11 mouse cellular contexts compared by ENCODE assay signal in the genomic region with DNA sequence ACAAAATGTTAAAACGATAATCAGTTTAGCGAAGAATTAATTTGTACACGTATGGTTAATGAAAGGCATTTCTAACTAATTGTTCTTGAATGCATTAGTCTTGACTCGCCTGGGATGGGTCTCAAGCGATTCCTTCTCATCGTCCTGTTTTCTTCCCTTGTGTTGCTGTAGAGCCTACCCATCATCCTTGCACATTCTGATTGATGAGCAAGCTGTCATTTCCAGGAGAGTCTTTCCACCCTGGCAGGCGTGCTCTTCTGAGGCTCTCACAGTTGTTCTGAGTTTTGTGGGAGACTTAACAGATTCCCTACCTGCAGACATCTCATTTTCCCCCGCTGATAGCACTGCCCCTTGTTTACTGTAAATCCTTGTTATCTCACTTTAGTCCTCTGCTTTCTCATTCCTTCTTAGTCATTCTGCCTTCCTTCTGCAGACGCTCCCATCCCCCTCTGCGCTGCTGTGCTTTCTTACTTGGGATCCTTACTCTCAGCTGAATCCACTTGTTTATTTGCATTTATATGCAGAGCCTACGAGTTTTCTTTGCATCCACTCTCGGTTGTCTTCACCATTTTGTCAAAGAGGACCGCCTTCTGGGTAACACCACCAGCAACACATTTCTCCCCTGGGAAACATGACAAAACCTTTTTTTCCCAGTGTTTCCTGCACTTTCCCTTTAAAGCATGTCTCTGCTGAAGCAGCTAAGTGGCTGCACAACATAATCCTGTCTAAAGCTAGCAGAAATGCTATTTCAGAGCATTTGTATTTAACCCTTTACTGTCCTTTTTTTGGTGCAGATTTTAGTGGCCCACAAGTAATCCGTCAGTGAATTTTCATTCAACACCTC. TPM values are rescaled to one million over a fixed set of nuclear protein-coding genes. Genes with fewer than 3 reads are reported as not detected.
A peak's percentile ranks its signal among the peaks of the same experiment; 100 is the strongest.
DNase-seq lines count a peak whose midpoint lies in the region; ATAC-seq lines count a peak whose summit lies in the region.
"Had no signal": no experiment of that assay in that cellular context is flagged by ENCODE, and none has a peak within 500 bp of the region (broad histone marks: within the 10 kb centered on the region; RNA-seq: fewer than 3 reads in every experiment).

No protein-coding gene starts in this region.

- no peaks in the 10 kb centered on the region for H3K27me3 ChIP-seq in kidney, embryonic 14.5 days (ENCODE audit: control insufficient read depth, insufficient read depth, low read length)
- no peaks in the 10 kb centered on the region for H3K27me3 ChIP-seq in embryonic facial prominence, embryonic 10.5 days (replicated peaks; ENCODE audit: low read depth, poor library complexity, severe bottlenecking)
- no peaks in the 10 kb centered on the region for H3K27me3 ChIP-seq in hindbrain, embryonic 10.5 days (ENCODE audit: insufficient read depth, poor library complexity, severe bottlenecking)
- no peaks in the 10 kb centered on the region for H3K27me3 ChIP-seq in neural tube, embryonic 13.5 days
- H3K27me3 ChIP-seq: liver, embryonic 13.5 days had no signal

- no peaks in the 10 kb centered on the region for H3K4me1 ChIP-seq in kidney, embryonic 14.5 days (ENCODE audit: control insufficient read depth, insufficient read depth, low read length)
- peaks cover 11% of the 10 kb centered on the region for H3K4me1 ChIP-seq in embryonic facial prominence, embryonic 10.5 days
- peaks cover 11% of the 10 kb centered on the region for H3K4me1 ChIP-seq in hindbrain, embryonic 10.5 days (replicated peaks)
- peaks cover 13% of the 10 kb centered on the region for H3K4me1 ChIP-seq in neural tube, embryonic 13.5 days (replicated peaks)
- H3K4me1 ChIP-seq: liver, embryonic 13.5 days had no signal

- no peaks in the 10 kb centered on the region for H3K36me3 ChIP-seq in kidney, embryonic 14.5 days (ENCODE audit: control insufficient read depth, insufficient read depth, low read length)
- no peaks in the 10 kb centered on the region for H3K36me3 ChIP-seq in embryonic facial prominence, embryonic 10.5 days (replicated peaks)
- no peaks in the 10 kb centered on the region for H3K36me3 ChIP-seq in hindbrain, embryonic 10.5 days
- H3K36me3 ChIP-seq in neural tube, embryonic 13.5 days, result no peaks in the 10 kb centered on the region
- H3K36me3 ChIP-seq: G1E; liver, embryonic 13.5 days had no signal

- 0 out of 2 replicates have a peak overlapping the region, but pooled peaks have one; percentile 11 for H3K4me2 ChIP-seq in kidney, embryonic 14.5 days (replicated peaks; ENCODE audit: low read depth, low read length)
- peak overlapping the region; percentile 42 for H3K4me2 ChIP-seq in neural tube, embryonic 13.5 days
- H3K4me2 ChIP-seq: liver, embryonic 13.5 days had no signal

- no peak for DNase-seq in kidney, adult 11 months
- DNase-seq in embryonic facial prominence, embryonic 10.5 days (ENCODE audit: low spot score), result peak; percentile 10
- no peak for DNase-seq in hindbrain, embryonic 10.5 days (ENCODE audit: low spot score)
- DNase-seq in T-cell, adult 2 months (ENCODE audit: low spot score), result no peak
- DNase-seq in ovary, postnatal 14 days (ENCODE audit: low spot score), result no peak
- no peak for DNase-seq in testis, postnatal 10 days (ENCODE audit: low spot score)
- DNase-seq: heart, adult 2 months; liver, embryonic 13.5 days had no signal

- no peak overlapping the region for H3K27ac ChIP-seq in kidney, embryonic 14.5 days (ENCODE audit: low read depth, low read length)
- H3K27ac ChIP-seq in embryonic facial prominence, embryonic 10.5 days (replicated peaks), result no peak overlapping the region
- peak overlapping the region; percentile 62; the same call in 1 of the 2 replicates for H3K27ac ChIP-seq in hindbrain, embryonic 10.5 days
- peak overlapping the region; percentile 38; the same call in 1 of the 2 replicates for H3K27ac ChIP-seq in neural tube, embryonic 13.5 days (replicated peaks)
- H3K27ac ChIP-seq: heart, adult 2 months; liver, embryonic 13.5 days had no signal

- WGBS in kidney, embryonic 14.5 days, result 38% methylated on average over 14 of the region's 14 CpGs
- WGBS in embryonic facial prominence, embryonic 10.5 days, result 31% methylated on average over 14 of the region's 14 CpGs
- 31% methylated on average over 14 of the region's 14 CpGs for WGBS in hindbrain, embryonic 10.5 days
- 42% methylated on average over 14 of the region's 14 CpGs for WGBS in neural tube, embryonic 13.5 days

- no peak overlapping the region for H3K9ac ChIP-seq in kidney, embryonic 14.5 days (ENCODE audit: low read depth, low read length)
- 0 out of 2 replicates have a peak overlapping the region, but pooled peaks have one; percentile 47 for H3K9ac ChIP-seq in neural tube, embryonic 13.5 days
- H3K9ac ChIP-seq: liver, embryonic 13.5 days had no signal

- ATAC-seq in kidney, embryonic 14.5 days (ENCODE audit: low FRiP score, low TSS enrichment), result no peak
- peak; percentile 15; the same call in 1 of the 2 replicates for ATAC-seq in neural tube, embryonic 13.5 days (ENCODE audit: low read depth)

- H3K9me3 ChIP-seq in kidney, embryonic 14.5 days (ENCODE audit: control insufficient read depth, low read length), result no peaks in the 10 kb centered on the region
- H3K9me3 ChIP-seq in embryonic facial prominence, embryonic 10.5 days, result no peaks in the 10 kb centered on the region
- no peaks in the 10 kb centered on the region for H3K9me3 ChIP-seq in hindbrain, embryonic 10.5 days
- no peaks in the 10 kb centered on the region for H3K9me3 ChIP-seq in neural tube, embryonic 13.5 days
- H3K9me3 ChIP-seq: liver, embryonic 13.5 days had no signal

- no peak overlapping the region for H3K4me3 ChIP-seq in kidney, embryonic 14.5 days (ENCODE audit: low read length)
- H3K4me3 ChIP-seq in embryonic facial prominence, embryonic 10.5 days, result no peak overlapping the region
- no peak overlapping the region for H3K4me3 ChIP-seq in hindbrain, embryonic 10.5 days
- no peak overlapping the region; the same call in 1 of the 2 replicates for H3K4me3 ChIP-seq in neural tube, embryonic 13.5 days
- H3K4me3 ChIP-seq: heart, adult 2 months; liver, embryonic 13.5 days had no signal

RNA-seq across cellular contexts. Expression of a gene that starts 45.5 kb away (rescaled TPM):
- 8.4 and 9.0 TPM in 2 replicates for polyA plus RNA-seq in kidney, embryonic 14.5 days (2014; fragmentation: Nextera tagmentation; extraction: Ambion mirVana)
- polyA plus RNA-seq in embryonic facial prominence, embryonic 10.5 days (2016; fragmentation: Nextera tagmentation; extraction: Ambion mirVana), result 8.7 and 9.3 TPM in 2 replicates
- 12.6 and 20.5 TPM in 2 replicates for polyA plus RNA-seq in hindbrain, embryonic 10.5 days (2016; fragmentation: Nextera tagmentation; extraction: Ambion mirVana)
- polyA plus RNA-seq in neural tube, embryonic 13.5 days (2015; fragmentation: Nextera tagmentation; extraction: Ambion mirVana), result 29.3 and 29.5 TPM in 2 replicates
- polyA plus RNA-seq: G1E had no signal

Comparison
In these comparisons a context has a peak if more than half of its experiments do, and no peak if none do; other contexts are left out.
1. H3K27ac ChIP-seq: peak in hindbrain, embryonic 10.5 days (single experiment) and neural tube, embryonic 13.5 days (single experiment); none in kidney, embryonic 14.5 days (single experiment) and embryonic facial prominence, embryonic 10.5 days (single experiment).